Mouse (Mus musculus) lung, embryonic 16.5 days (tissue): ENCODE results near the gene Gm13285. TPM values are rescaled to one million over a fixed set of nuclear protein-coding genes. Genes with fewer than 3 reads are reported as not detected.
"Not testable (repeated sequence)": the region's sequence is repeated elsewhere in the genome, so short reads cannot be mapped to it uniquely, and the experiment has no call there.

Source experiments
- ATAC-seq: fragments of 200-750 bp; cut with Nextera tagmentation; 2 replicates; pipeline ENCODE4 v1.8.0; 2017; ENCODE audit warnings: low read depth, mild to moderate bottlenecking, moderate library complexity
- H3K27ac ChIP-seq: fragments of 300-500 bp; sonication (generic); 2 replicates; pipeline ENCODE4 v1.5.1; 2014; ENCODE audit warnings: mild to moderate bottlenecking, control low read depth, low read length
- H3K27me3 ChIP-seq: fragments of 300-500 bp; sonication (generic); 2 replicates; pipeline ENCODE4 v1.6.1; 2014; ENCODE audit warnings: low read depth, low read length, mixed read lengths; ENCODE audit not compliant: control insufficient read depth, insufficient read depth
- H3K36me3 ChIP-seq: fragments of 300-500 bp; sonication (generic); 2 replicates; pipeline ENCODE4 v1.6.1; 2014; ENCODE audit warnings: low read length; ENCODE audit not compliant: control insufficient read depth, insufficient read depth
- H3K4me1 ChIP-seq: fragments of 300-500 bp; sonication (generic); replicated peaks from 2 replicates; pipeline ENCODE4 v1.6.1; 2014; ENCODE audit warnings: low read length, mixed read lengths; ENCODE audit not compliant: control insufficient read depth, insufficient read depth
- H3K4me2 ChIP-seq: fragments of 300-500 bp; sonication (generic); 2 replicates; pipeline ENCODE4 v1.6.1; 2014; ENCODE audit warnings: low read depth, low read length, control low read depth
- H3K4me3 ChIP-seq: fragments of 300-500 bp; sonication (generic); 2 replicates; pipeline ENCODE4 v1.5.1; 2014; ENCODE audit warnings: mild to moderate bottlenecking, low read length, control low read depth
- H3K9ac ChIP-seq: fragments of 300-500 bp; sonication (generic); 2 replicates; pipeline ENCODE4 v1.6.1; 2014; ENCODE audit warnings: low read length, control low read depth
- H3K9me3 ChIP-seq: fragments of 300-500 bp; sonication (generic); 2 replicates; pipeline ENCODE4 v1.6.1; 2016; ENCODE audit warnings: low read length; ENCODE audit not compliant: control insufficient read depth
- WGBS: fragments of 180-500 bp; shearing (Covaris S2); extraction: QIAGEN DNeasy Blood & Tissue Kit; methylation state at CpG from one replicate; pipeline ENCODE4 v1.1.7; 2014; 5-methylcytosine and 5-hydroxymethylcytosine counted together
- polyA plus RNA-seq: library from polyadenylated mRNA; unstranded; fragments of >200 nt; fragmentation: Nextera tagmentation; extraction: Ambion mirVana; gene quantifications from 2 replicates; pipeline ENCODE4 v1.2.1, GENCODE M21; 2015

Gene Gm13285
- polyA plus RNA-seq, 1 experiment from 2014 or later, result 1.5 TPM

GRCm38 (mm10) chr4:88822995-88823394 is 23.5 kb downstream of the Gm13285 start:
- Histone ChIP-seq H3K9ac (no peak overlapping the region), H3K4me3 (no peak overlapping the region), H3K4me2 (no peak overlapping the region), H3K4me1 (no peaks in the 10 kb centered on the region), H3K36me3 (no peaks in the 10 kb centered on the region), H3K27me3 (no peaks in the 10 kb centered on the region), H3K9me3 (no peaks in the 10 kb centered on the region), H3K27ac (no peak overlapping the region)
- WGBS, result 24% methylated on average over 4 of the region's 4 CpGs
- no peak for ATAC-seq

DNA sequence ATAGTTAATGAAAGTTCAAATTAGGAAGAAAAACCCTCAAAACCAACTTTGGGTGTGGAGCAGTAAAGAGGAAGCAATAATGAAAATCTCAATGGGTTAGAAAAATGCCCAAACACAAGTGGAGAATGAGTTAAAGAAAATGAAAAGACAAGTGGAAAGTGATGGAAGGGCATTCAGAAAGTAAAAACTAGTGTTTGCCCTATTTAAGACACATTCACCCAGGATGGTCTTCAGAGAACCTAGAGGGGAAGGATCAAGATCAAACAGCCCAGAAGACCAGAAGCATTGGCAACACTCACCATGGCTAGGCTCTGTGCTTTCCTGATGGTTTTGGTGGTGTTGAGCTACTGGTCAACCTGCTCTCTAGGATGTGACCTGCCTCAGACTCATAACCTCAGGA is 27.7 kb downstream of the Gm13285 start, which contains the start of gene Ifna6:
Gene Ifna6 (plus strand): TSS at position 301 of the 400 bp plus-strand sequence.
- not testable (repeated sequence) for H3K9me3 ChIP-seq, H3K4me2 ChIP-seq, ATAC-seq

DNA sequence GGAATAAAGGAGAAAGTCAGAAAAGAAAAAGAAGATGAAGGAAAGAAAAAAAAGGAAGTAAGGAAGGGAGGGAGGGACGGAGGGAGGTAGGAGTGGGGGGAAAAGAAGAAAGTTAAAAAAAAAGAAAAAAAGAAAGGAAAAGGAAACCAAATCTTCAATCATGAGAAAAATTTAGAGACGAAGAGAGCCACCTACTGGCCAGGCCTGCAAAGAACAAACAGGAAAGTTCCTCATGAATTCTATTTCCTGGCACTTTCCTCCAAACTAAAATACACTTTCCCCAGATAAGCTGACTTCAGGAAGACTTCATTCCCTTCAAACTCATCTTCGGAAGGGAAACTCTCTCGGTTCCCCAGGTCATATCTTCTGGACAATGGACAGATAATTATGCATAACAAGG is 31.1 kb downstream of the Gm13285 start:
- no peaks in the 10 kb centered on the region for H3K27me3 ChIP-seq
- no peak for ATAC-seq
- no peak overlapping the region for H3K4me3 ChIP-seq
- H3K9me3 ChIP-seq, result no peaks in the 10 kb centered on the region
- H3K27ac ChIP-seq, result no peak overlapping the region
- WGBS, result 29% methylated on average over 4 of the region's 4 CpGs
- no peaks in the 10 kb centered on the region for H3K4me1 ChIP-seq
- H3K9ac ChIP-seq, result no peak overlapping the region
- no peaks in the 10 kb centered on the region for H3K36me3 ChIP-seq
- no peak overlapping the region for H3K4me2 ChIP-seq

More for the DNA sequence above, 27.7 kb downstream of the Gm13285 start, which contains the start of gene Ifna6:
- not testable (repeated sequence) for H3K27me3 ChIP-seq, H3K27ac ChIP-seq, H3K9ac ChIP-seq, H3K4me1 ChIP-seq, H3K4me3 ChIP-seq, H3K36me3 ChIP-seq

- H3K36me3 ChIP-seq, H3K27me3 ChIP-seq, ATAC-seq, H3K4me2 ChIP-seq, H3K9me3 ChIP-seq, H3K4me3 ChIP-seq, H3K9ac ChIP-seq, H3K27ac ChIP-seq, H3K4me1 ChIP-seq: not testable (repeated sequence)
- 93% methylated on average over 1 of the region's 1 CpGs for WGBS
Observed at GRCm38 (mm10) chr4:88835225-88835624, 35.8 kb downstream of the Gm13285 start, which contains the start of gene Ifna5. Gene Ifna5 (plus strand): TSS chr4:88835525.

GRCm38 (mm10) chr4:88838828-88839227 is 39.4 kb downstream of the Gm13285 start:
- 33% methylated on average over 3 of the region's 3 CpGs for WGBS
- Histone ChIP-seq H3K4me2 (no peak overlapping the region), H3K27ac (no peak overlapping the region), H3K9ac (no peak overlapping the region), H3K9me3 (no peaks in the 10 kb centered on the region), H3K4me3 (no peak overlapping the region), H3K4me1 (no peaks in the 10 kb centered on the region), H3K27me3 (no peaks in the 10 kb centered on the region), H3K36me3 (no peaks in the 10 kb centered on the region)
- no peak for ATAC-seq

DNA sequence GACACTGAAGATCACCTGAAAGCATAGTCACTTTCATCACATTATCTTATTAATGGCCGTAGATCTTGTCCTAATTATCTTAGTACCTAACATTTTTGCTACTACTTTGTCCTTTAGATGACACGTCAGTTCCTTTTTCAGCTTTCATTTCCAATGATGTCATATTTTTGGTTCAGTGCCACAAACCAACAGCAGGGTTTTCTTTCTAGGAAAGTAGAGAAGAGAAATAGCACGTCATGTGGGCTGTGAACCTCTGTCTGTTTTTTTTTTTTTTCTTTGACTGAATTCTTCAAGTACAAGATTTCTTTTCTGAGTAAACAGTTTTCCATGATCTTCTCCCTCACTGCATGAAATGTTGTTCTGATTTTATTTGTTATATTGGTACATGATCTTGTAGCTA is 40.6 kb downstream of the Gm13285 start:
- ATAC-seq, result no peak
- H3K9ac ChIP-seq, result no peak overlapping the region
- no peaks in the 10 kb centered on the region for H3K9me3 ChIP-seq
- 50% methylated on average over 3 of the region's 3 CpGs for WGBS
- no peaks in the 10 kb centered on the region for H3K4me1 ChIP-seq
- no peak overlapping the region for H3K27ac ChIP-seq
- no peaks in the 10 kb centered on the region for H3K27me3 ChIP-seq
- no peaks in the 10 kb centered on the region for H3K36me3 ChIP-seq
- no peak overlapping the region for H3K4me2 ChIP-seq
- H3K4me3 ChIP-seq, result no peak overlapping the region

- no peak within 1 kb of the TSS for H3K9ac ChIP-seq
- H3K36me3 ChIP-seq, result no peaks in the 10 kb centered on the region
- H3K27me3 ChIP-seq, result no peaks in the 10 kb centered on the region
- H3K9me3 ChIP-seq, result no peaks in the 10 kb centered on the region
- no peak within 1 kb of the TSS for H3K4me3 ChIP-seq
- H3K27ac ChIP-seq, result no peak within 1 kb of the TSS
- WGBS, result 58% methylated on average over 2 of the region's 2 CpGs
- no peak for ATAC-seq
- no peak within 1 kb of the TSS for H3K4me2 ChIP-seq
- H3K4me1 ChIP-seq, result no peaks in the 10 kb centered on the region
Observed at GRCm38 (mm10) chr4:88841438-88841911, 42.0 kb downstream of the Gm13285 start, which contains the start of gene Ifna4. Gene Ifna4 (plus strand): TSS chr4:88841861.

GRCm38 (mm10) chr4:88845334-88845733 is 45.9 kb downstream of the Gm13285 start:
- Histone ChIP-seq H3K36me3 (no peaks in the 10 kb centered on the region), H3K4me3 (no peak overlapping the region), H3K9ac (no peak overlapping the region), H3K4me2 (no peak overlapping the region), H3K9me3 (no peaks in the 10 kb centered on the region), H3K27ac (no peak overlapping the region), H3K4me1 (no peaks in the 10 kb centered on the region), H3K27me3 (no peaks in the 10 kb centered on the region)
- no peak for ATAC-seq
- WGBS, result 56% methylated on average over 2 of the region's 2 CpGs

DNA sequence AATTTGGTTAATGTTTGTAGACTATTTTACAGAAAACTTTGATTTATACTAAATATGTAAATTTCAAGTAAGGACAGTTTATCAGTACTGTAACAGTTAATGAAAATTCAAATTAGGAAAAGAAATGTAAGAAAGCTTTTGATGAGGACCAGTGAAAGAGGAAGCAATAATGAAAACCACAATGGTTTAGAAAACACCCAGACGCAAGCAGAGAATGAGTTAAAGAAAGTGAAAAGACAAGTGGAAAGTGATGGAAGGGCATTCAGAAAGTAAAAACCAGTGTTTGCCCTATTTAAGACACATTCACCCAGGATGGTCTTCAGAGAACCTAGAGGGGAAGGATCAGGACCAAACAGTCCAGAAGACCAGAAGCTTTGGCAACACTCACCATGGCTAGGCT is 50.2 kb downstream of the Gm13285 start, which contains the start of gene Ifna1:
Gene Ifna1 (plus strand): TSS at position 390 of the 400 bp plus-strand sequence.
- Histone ChIP-seq H3K4me3 (no peak within 1 kb of the TSS), H3K9me3 (no peaks in the 10 kb centered on the region), H3K27me3 (no peaks in the 10 kb centered on the region), H3K4me2 (no peak within 1 kb of the TSS), H3K36me3 (no peaks in the 10 kb centered on the region), H3K4me1 (no peaks in the 10 kb centered on the region), H3K27ac (no peak within 1 kb of the TSS), H3K9ac (no peak within 1 kb of the TSS)
- 71% methylated on average over 1 of the region's 1 CpGs for WGBS
- no peak for ATAC-seq
